Mouse (Mus musculus) liver, adult 2 months (tissue): Measurements from ENCODE around the gene Snu13. TPM values are rescaled to one million over a fixed set of nuclear protein-coding genes. Genes with fewer than 3 reads are reported as not detected.

ENCODE experiments used
- DNase-seq: peaks from one replicate; pipeline ENCODE4 v3.0.0-alpha.2; 2011; ENCODE audit warnings: low read depth, low spot score; ENCODE audit errors: extremely low read depth
- H3K27ac ChIP-seq: fragments of 200-500 bp; replicated peaks from 2 replicates; pipeline ENCODE4 v1.5.1; 2012; ENCODE audit warnings: low read depth, mild to moderate bottlenecking, control low read depth, inconsistent platforms, low read length; ENCODE audit not compliant: insufficient read depth
- H3K27me3 ChIP-seq: fragments of 200-500 bp; 2 replicates; pipeline ENCODE4 v1.6.1; 2012; ENCODE audit warnings: mild to moderate bottlenecking, moderate library complexity, low read length, inconsistent platforms; ENCODE audit not compliant: control insufficient read depth, insufficient read depth
- H3K36me3 ChIP-seq: fragments of 200-500 bp; 2 replicates; pipeline ENCODE4 v1.6.1; 2012; ENCODE audit warnings: low read length, inconsistent platforms; ENCODE audit not compliant: control insufficient read depth, insufficient read depth
- H3K4me1 ChIP-seq: fragments of 200-500 bp; 2 replicates; pipeline ENCODE4 v1.6.1; 2011; ENCODE audit warnings: low read length; ENCODE audit not compliant: control insufficient read depth, insufficient read depth
- H3K4me3 ChIP-seq: fragments of 200-500 bp; 2 replicates; pipeline ENCODE4 v1.5.1; 2011; ENCODE audit warnings: low read depth, mild to moderate bottlenecking, control low read depth, low read length, moderate library complexity; ENCODE audit not compliant: insufficient read depth
- H3K79me2 ChIP-seq: fragments of 200-500 bp; 2 replicates; pipeline ENCODE4 v1.6.1; 2012; ENCODE audit warnings: inconsistent platforms, mild to moderate bottlenecking, low read length, moderate library complexity; ENCODE audit not compliant: control insufficient read depth, insufficient read depth
- H3K9ac ChIP-seq: fragments of 200-500 bp; 2 replicates; pipeline ENCODE4 v1.6.1; 2012; ENCODE audit warnings: low read depth, mild to moderate bottlenecking, control low read depth, inconsistent platforms, low read length
- CTCF ChIP-seq: fragments of 200-500 bp; IDR thresholded peaks from 2 replicates; pipeline ENCODE4 v1.5.1; 2011; ENCODE audit warnings: low read depth, low read length, control low read depth
- POLR2A ChIP-seq: fragments of 200-500 bp; IDR thresholded peaks from 2 replicates; pipeline ENCODE4 v1.6.1; 2011; ENCODE audit warnings: low read length, control low read depth; ENCODE audit not compliant: insufficient read depth; ENCODE audit errors: extremely low read depth
- WGBS: fragments of 180-500 bp; shearing (Covaris S2); methylation state at CpG from one replicate; pipeline ENCODE4 v1.1.7; 2018; 5-methylcytosine and 5-hydroxymethylcytosine counted together
- polyA plus RNA-seq: library from polyadenylated mRNA; depleted of rRNA; stranded (reverse); fragments of >200 nt; gene quantifications from 2 replicates; pipeline ENCODE4 v1.2.3, GENCODE M21; 2012
- total RNA-seq: library from RNA; depleted of rRNA; stranded (reverse); fragments of >200 nt; gene quantifications from 2 replicates; pipeline ENCODE4 v1.2.3, GENCODE M21; 2014

Snu13 gene
- total and polyA plus RNA-seq, 2 experiments, result 23.3 to 25.4 TPM

DNA sequence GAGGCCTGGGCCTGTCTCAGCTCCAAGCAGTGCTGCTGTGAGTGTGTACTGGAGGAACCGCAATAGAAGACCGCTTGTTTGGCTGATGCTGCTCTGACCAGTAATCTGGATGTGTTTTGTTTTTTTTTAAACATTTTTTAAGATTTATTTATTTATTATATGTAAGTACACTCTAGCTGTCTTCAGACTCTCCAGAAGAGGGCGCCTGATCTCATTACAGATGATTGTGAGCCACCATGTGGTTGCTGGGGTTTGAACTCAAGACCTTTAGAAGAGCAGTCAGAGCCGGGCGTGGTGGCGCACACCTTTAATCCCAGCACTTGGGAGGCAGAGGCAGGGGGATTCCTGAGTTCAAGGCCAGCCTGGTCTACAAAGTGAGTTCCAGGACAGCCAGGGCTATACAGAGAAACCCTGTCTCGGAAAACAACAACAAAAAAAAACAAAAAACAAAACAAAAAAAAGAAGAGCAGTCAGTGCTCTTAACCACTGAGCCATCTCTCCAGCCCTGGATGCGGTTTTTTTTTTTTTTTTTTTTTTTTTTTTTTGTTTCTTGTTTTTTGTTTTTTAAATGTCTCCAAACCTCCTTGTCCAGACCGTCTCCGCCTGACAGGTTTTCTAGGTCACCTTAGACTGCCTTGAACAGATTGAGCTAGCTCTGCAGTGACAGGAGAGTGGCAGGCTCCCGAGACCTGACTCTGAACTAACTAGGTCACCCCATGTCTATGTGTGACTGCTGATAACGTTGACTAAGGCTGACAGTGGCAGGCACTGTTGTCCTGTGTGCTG lies 11.3 kb downstream of the Snu13 start:
- Histone ChIP-seq H3K27me3 (no peaks in the 10 kb centered on the region), H3K4me3 (no peak overlapping the region), H3K4me1 (no peaks in the 10 kb centered on the region), H3K9ac (no peak overlapping the region), H3K36me3 (peaks cover 20% of the 10 kb centered on the region), H3K27ac (no peak overlapping the region), H3K79me2 (no peaks in the 10 kb centered on the region)
- DNase-seq, result peak; percentile 20
- WGBS, result 84% methylated on average over 12 of the region's 12 CpGs
- TF ChIP-seq POLR2A (no peak), CTCF (0 out of 2 replicates have a peak, but pooled peaks have one; percentile 7)

DNA sequence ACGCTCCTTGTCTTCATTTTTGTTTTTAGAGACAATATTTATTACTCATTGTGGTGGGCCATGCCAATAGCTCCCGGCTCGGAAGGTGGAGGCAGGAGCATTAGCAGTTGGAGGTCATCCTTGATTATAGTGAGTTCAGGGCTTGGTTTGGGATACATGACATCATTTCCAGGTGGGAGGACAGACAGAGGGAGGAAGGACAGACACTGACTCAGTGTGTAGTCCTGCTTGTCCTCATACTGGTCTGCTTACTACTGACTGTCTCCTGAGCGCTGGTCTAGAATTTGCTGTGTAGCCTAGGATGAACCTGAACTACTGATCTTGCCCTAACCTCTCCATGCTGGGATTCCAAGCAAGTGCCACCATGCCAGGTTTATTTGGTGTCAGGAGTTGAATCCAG lies 13.6 kb downstream of the Snu13 start, which contains the start of gene Desi1:
Gene Desi1, minus strand, starts transcription at position 101 of the 400 bp plus-strand sequence.
- no peak within 1 kb of the TSS for H3K9ac ChIP-seq
- no peak for DNase-seq
- H3K4me1 ChIP-seq, result no peaks in the 10 kb centered on the region
- H3K4me3 ChIP-seq, result no peak within 1 kb of the TSS
- TF ChIP-seq CTCF (no peak), POLR2A (no peak)
- H3K79me2 ChIP-seq, result no peaks in the 10 kb centered on the region
- H3K27me3 ChIP-seq, result no peaks in the 10 kb centered on the region
- WGBS, result 97% methylated on average over 4 of the region's 4 CpGs
- peaks cover 13% of the 10 kb centered on the region for H3K36me3 ChIP-seq
- no peak within 1 kb of the TSS for H3K27ac ChIP-seq

DNA sequence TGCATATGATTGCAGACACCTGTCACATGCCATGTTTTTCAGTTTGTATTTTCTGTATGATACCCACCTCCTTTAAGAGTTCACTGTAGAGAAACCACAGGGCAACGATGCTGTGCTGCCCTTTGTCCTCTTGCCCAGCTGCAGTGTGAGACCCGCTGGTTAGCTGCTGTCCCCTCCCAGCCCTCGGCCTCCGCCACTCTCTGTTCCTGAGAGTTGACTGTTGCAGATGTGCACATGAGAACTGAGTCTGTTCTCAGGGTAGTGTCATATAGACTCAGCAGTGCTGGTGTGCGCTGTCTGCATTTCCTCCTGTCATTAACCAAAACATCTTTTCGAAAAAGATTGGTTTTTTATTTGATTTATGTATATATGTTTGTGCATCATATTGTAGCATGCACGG lies 15.0 kb downstream of the Snu13 start:
- WGBS, result 85% methylated on average over 7 of the region's 7 CpGs
- Histone ChIP-seq H3K36me3 (peaks cover 14% of the 10 kb centered on the region; the same call in 1 of the 2 replicates), H3K27ac (no peak overlapping the region), H3K4me1 (no peaks in the 10 kb centered on the region), H3K9ac (no peak overlapping the region), H3K4me3 (no peak overlapping the region), H3K79me2 (no peaks in the 10 kb centered on the region), H3K27me3 (no peaks in the 10 kb centered on the region)
- DNase-seq, result no peak
- TF ChIP-seq CTCF (no peak), POLR2A (no peak)

DNA sequence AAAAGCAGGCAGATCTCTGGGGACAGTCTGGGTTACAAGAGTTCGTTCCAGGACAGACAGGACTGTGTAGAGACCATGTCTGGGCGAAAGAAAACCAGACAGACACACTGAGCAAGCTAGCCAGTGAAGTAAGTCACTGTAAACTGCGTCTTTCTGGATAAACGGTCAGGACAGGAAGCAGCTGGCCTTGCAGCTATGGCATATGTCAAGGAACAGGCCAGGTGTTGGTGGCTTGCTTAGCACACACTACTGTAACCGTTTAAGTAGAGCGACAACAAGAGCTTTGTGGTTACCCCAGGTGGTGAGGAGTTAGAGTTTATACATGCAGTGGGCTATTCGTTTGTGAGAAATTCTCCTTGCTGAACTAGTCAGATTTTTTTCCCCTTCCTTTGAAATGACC lies 19.7 kb downstream of the Snu13 start:
- Histone ChIP-seq H3K9ac (no peak overlapping the region), H3K27me3 (no peaks in the 10 kb centered on the region), H3K27ac (no peak overlapping the region), H3K4me1 (no peaks in the 10 kb centered on the region), H3K4me3 (no peak overlapping the region), H3K36me3 (peaks cover 14% of the 10 kb centered on the region; the same call in 1 of the 2 replicates), H3K79me2 (no peaks in the 10 kb centered on the region)
- TF ChIP-seq POLR2A, result no peak
- no peak for TF ChIP-seq CTCF
- WGBS, result 95% methylated on average over 7 of the region's 7 CpGs
- DNase-seq, result no peak

DNA sequence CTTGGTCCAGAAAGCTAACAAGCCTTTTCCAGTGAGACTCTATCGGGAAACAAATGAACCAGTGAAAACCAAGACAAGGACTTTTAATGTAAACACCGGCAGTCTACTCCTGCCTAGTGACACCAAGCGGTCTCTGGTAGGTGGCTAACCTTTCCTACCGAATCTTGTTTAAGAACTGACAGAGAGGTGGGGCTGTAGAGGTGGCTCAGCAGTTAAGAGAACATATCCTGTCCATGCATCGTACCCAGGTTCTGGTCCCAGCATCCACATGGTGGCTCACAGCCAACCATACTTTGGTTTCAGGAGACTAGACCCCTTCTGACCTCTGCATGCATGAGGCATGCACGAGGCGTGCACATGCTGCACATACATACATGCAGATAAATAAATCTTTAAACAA lies 20.1 kb downstream of the Snu13 start:
- peaks cover 14% of the 10 kb centered on the region; the same call in 1 of the 2 replicates for H3K36me3 ChIP-seq
- no peaks in the 10 kb centered on the region for H3K27me3 ChIP-seq
- TF ChIP-seq CTCF, result no peak
- no peak for TF ChIP-seq POLR2A
- H3K9ac ChIP-seq, result no peak overlapping the region
- WGBS, result 94% methylated on average over 7 of the region's 7 CpGs
- no peak for DNase-seq
- H3K4me1 ChIP-seq, result no peaks in the 10 kb centered on the region
- H3K27ac ChIP-seq, result no peak overlapping the region
- H3K79me2 ChIP-seq, result no peaks in the 10 kb centered on the region
- no peak overlapping the region for H3K4me3 ChIP-seq
